Mouse (Mus musculus) spleen, embryonic (tissue): ENCODE data around the gene Il6ra.

Source experiments
- CTCF ChIA-PET: fragments of 350-600 bp; sonication (Branson Sonifier 250); formaldehyde crosslinking; loops from one replicate; lab custom pipeline; 2022; lab: Charles Lee

Gene Il6ra

DNA sequence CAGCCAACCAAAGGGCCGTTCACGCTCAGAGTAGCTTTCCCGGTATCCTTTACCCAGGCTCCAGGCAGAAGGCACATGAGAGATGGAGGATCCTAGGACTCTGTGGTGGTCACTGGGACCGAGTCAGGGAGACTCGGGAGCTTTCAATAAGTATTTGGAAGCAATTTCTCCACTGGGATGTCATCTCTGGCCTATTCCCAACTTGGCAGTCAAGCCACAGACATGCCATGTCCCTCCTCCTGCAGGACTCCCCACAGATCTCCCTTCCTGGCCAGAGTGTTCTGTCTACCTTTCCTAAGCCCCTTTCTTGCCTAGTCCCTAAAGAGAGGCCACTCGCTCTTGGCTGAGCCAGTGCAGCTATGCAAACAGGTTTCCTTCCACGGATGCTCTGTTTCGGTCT lies 35.9 kb downstream of the Il6ra start:
- CTCF ChIA-PET: no interaction called here

DNA sequence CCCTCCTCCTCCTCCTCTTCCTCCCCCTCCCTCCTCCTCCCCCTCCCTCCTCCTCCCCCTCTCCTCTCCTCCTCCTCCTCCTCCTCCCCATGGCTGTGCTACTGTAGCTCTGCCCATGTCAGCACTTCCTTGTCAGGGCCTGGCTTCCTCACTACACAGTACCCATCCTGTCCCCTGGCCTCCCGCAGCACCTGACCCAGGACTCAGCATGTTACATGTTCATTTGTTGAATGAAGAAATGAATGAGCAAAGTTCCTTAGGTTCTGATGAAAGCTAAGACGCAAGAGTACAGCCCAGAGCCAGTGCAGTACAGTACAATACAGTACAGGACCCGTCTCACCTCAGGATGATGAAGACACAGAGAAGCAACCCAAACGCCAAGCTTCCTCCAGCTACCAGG lies 36.5 kb downstream of the Il6ra start:
- CTCF ChIA-PET: no interaction called here

DNA sequence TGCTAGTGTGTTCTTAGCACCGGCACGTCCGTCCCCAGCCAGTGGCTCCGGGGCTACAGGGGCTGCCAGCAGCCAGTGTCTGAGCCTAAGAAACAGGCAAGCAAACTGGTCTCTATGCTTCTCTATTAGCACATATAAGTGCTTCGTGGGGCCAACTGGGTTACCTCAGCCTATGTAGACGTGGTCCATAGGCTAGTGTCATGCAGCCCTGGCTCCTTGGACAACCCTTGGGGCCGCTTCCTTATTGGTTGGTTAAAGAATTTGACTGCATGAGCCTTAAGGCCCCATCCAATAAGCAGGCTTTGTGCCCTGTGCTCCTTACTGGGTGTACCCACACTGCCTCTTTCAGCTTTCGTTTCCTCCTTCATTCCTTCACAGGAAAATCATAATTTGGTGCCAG lies 37.2 kb downstream of the Il6ra start:
- CTCF ChIA-PET: no interaction called here

DNA sequence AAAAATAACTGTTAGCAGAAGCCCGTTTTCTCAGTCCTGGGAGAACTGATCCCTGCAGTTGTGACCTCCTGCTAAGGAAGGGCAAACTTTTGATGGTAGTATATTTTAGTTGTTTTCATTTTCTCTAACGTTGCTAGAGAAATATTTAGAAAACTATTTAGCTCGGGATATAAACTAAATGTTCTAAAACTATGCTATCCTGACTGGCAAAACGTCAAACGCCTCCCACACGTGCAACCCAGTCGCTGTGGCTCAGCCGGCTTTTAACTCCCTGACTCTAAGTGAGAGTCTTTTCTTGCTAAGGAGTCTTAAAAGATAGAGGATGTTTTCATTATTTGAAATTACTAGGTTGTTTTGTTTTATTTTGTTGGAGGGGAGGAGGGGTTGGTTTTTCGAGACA lies 38.0 kb downstream of the Il6ra start:
- CTCF ChIA-PET: no interaction called here

DNA sequence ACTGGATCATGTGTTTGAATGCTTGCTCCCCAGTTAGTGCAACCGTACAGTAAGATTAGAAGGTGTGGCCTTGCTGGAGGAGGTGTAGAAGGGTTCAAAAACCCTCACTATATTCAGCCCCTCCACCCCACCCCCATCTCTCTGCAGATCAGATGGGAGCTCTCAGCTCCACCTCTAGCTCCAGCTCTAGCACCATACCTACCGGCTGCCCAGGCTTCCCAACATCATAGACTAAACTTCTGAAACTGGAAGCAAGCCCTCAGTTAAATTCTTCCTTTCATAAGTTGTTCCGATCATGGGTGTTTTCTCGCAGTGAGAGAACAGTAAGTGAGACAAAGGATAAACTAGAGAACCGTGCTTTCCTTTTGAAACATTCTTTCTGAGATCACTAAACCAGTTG lies 38.9 kb downstream of the Il6ra start:
- CTCF ChIA-PET: no interaction called here

DNA sequence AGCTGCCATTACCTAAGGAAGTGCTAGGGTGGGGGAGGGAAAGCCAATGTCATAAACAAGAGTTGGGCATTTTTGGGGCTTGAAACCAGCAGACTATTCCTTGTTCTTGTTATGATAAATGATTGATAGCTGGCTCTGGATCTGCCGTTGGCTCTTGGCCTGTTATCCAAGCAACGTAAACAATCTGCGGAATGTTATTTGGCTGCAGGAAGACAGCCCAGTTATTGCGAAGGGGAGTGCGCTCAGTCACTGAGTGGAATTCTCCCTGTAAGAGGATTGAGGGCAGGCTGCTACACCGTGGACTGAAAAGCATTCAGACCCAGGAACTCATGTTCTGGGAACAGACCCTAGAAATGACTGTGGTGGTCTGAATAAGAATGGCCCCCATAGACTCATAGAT lies 40.3 kb downstream of the Il6ra start:
- CTCF ChIA-PET: no interaction called here

DNA sequence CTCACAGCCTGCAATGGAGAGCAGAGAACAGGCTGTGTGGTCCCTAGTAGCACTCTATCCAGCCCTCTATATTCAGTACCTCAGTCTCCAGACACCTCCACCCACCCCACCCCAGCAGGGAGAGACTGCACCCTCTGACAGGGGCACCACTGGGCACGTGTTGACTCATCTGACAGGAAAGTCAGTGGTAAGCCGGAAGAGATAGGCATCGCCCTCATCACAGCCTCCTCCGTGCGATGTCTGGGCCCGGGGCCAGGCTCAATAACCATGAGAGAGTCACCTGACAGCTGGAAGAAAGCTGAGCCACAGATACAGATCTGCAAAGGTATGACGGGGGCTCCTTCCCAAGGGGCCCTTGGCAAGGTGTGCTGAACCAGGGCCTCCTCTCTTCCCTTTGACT lies 40.8 kb downstream of the Il6ra start:
- CTCF ChIA-PET: interaction anchor here (0.5 to 0.6 kb wide), 3 partner anchors 20 to 69 kb away, joined by 3 to 4 read pairs (median 3); no protein-coding TSS in a partner anchor

DNA sequence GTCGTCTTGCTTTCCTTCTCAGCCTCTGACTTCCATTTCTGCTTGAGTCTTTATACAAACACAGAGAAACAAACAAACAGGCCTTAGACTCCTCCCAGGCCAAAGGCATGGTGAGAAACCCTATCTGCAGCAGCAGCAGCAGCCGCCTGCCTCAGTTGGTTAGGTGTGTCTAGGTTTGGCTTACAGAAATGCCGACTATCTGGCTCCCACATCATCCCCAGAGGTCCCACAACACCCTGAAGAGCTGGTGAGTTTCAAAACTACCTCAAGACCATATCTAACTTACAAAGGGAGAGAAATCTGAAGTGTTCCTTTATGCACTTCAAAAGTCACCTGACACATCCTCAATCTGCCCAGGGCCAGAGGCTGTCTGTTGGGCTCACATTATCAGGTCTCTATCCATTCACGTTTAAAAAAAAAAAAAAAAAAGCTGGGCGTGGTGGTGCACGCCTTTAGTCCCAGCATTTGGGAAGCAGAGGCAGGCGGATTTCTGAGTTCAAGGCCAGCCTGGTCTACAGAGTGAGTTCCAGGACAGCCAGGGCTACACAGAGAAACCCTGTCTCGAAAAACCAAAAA lies 41.6 kb downstream of the Il6ra start:
- CTCF ChIA-PET: interaction anchor here (0.5 to 0.6 kb wide), 3 partner anchors 21 to 68 kb away, joined by 3 to 4 read pairs (median 3); no protein-coding TSS in a partner anchor

DNA sequence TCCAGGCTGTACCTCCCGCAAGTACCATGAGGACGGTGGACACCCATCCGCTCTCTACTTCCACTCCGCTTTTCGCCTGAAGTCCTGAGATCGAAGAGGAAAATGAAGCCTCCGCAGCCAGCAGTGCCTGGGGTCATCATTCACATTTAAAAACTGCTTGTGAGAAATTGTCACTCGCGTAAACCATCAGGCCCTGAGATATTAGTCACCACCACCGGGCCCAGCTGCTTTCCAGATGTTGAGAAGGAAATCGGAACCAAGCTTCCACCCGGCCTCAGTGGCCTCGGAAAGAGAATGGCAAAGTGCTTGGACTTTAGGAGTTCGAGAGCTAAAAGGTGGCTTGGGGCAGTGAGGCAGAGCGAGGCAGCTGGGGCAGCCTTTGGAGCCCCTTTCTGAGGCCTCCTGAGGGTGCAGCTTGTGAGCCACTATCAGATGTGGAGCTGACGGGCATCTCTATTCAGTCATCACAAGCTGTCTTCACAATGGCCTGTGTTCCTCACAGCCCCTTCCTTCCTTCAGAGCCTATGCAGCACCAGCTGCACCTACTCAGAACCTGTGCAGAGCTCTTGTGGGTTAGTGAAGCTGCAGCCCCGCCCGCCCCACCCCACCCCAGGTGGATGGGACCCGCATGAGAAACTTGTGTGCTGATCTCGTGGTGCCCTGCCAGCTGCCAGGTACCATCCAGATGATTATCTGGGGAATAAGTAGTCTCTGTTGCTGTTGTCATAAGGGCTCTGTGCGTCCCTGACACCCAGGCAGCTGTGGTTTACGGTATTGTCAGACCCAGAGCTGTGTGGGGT lies 42.3 kb downstream of the Il6ra start:
- CTCF ChIA-PET: no interaction called here

DNA sequence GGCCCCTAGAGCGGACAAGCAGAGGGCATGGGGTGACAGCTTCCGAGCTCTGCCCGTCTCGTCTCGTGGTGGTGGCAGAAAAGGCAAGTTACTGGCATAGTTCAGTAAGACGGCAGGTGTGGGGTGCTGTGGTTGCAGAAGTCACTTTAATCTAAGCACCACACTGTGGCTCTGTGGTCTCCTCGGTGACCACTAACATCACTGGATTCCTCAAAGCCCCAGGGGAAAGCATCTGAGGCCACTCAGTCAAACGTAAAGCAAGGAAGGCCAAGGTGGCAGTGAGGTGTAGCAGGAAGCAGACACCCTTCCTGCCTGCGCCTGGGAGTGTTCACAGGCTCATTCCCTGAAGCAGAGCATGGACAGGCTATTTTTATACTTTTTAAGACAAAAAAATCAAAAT lies 43.4 kb downstream of the Il6ra start:
- CTCF ChIA-PET: interaction anchor here (0.7 to 1.1 kb wide), 2 partner anchors 13 to 121 kb away, joined by 3 to 9 read pairs; no protein-coding TSS in a partner anchor

DNA sequence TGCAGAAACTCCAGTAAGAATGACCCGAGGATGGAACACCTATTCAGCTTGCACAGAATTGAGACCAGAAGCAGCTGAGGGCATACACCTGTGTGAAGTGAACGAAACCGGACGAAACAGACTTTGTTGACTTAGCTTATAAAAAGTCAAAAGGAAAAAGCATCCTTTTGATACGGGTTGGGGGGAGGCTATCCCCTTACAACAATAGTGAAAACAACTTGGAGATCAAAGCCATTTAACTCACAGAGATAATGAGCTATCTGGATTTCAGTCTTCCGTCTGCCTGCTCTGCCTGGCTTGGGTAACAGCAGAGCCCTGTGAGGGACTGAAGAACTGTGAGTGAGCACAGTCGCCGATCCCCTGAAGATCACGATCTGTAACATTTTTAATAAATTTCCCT lies 44.0 kb downstream of the Il6ra start:
- CTCF ChIA-PET: interaction anchor here (0.7 to 1.1 kb wide), 2 partner anchors 12 to 121 kb away, joined by 3 to 9 read pairs; no protein-coding TSS in a partner anchor

DNA sequence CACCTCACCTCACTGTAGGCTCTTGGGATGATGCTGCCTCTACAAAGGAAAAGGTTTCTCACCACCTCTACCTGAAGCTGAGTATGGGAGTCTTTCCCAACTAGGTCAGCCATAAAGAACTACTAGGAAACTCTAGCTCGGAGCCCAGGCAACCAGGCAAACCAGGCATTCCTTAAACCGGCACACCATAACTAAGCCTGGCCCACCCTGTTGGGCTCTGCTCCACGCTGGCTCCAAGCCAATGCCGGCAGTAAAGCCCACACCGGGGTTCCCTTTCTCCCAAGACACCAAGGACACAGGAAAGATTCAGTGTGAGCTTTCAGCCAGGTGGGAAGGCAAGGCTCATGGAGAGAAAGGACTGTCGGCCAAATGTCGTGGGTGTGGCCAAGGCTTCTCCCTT lies 44.6 kb downstream of the Il6ra start:
- CTCF ChIA-PET: interaction anchor here (0.7 to 1.1 kb wide), 2 partner anchors 12 to 27 kb away, joined by 3 to 5 read pairs; no protein-coding TSS in a partner anchor

DNA sequence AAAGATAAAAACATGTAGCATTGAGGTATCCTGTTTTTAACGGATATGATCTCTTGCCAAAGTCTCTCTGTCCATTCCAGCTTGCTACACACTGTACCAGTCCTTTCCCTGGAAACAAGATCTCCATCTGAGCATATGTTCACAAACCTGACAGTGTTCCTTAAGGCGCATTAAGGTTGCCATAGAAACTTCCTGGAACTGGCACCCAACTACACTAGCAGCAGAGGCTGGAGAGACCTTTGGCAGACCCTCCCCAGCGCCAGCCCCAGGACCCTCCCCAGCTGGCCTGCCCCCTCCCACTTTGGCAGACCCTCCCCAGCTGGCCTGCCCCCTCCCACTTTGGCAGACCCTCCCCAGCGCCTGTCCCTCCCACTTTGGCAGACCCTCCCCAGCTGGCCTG lies 45.3 kb downstream of the Il6ra start:
- CTCF ChIA-PET: interaction anchor here (0.7 kb wide), 1 partner anchor 26 kb away, joined by 5 read pairs; no protein-coding TSS in a partner anchor

DNA sequence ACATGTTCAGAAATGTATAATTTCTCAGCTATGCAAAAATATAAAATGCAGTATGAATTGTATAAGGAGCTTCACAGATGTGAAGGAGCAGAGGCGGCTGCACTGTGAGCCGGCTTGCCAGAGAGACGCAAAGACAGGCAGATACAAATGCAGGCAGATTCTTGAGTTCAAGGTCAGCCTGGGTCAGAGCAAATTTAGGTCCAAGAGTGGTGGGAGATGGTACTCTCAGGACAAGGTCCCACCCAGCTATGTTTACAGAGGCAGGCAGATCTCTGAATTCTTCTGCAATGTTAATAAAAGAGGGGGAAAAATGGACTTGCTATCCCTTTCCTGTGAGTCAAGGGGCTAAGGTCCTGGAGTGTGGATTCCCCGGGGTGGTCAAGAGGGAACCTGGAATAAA lies 47.2 kb downstream of the Il6ra start:
- CTCF ChIA-PET: interaction anchor here (1.1 kb wide), 1 partner anchor 78 kb away, joined by 10 read pairs; no protein-coding TSS in a partner anchor

DNA sequence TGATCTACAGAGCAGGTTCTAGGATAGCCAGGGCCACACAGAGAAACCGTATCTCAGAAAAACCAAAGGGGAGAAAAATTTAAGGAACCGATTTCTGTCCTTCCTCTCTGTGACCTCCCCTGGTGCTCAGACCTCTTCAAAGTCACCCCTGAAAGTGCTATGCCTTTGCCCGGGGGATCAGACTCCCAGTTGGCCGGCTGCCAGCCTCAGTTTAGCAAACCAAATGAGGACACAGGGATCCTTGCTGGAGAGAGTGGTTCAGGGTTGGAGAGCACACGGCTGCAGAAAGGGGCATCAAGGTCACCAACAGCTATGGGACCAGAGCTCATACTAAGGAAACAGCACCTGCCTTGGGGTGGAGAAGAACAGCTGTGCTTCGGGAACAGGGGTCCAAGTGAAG lies 48.0 kb downstream of the Il6ra start:
- CTCF ChIA-PET: no interaction called here

DNA sequence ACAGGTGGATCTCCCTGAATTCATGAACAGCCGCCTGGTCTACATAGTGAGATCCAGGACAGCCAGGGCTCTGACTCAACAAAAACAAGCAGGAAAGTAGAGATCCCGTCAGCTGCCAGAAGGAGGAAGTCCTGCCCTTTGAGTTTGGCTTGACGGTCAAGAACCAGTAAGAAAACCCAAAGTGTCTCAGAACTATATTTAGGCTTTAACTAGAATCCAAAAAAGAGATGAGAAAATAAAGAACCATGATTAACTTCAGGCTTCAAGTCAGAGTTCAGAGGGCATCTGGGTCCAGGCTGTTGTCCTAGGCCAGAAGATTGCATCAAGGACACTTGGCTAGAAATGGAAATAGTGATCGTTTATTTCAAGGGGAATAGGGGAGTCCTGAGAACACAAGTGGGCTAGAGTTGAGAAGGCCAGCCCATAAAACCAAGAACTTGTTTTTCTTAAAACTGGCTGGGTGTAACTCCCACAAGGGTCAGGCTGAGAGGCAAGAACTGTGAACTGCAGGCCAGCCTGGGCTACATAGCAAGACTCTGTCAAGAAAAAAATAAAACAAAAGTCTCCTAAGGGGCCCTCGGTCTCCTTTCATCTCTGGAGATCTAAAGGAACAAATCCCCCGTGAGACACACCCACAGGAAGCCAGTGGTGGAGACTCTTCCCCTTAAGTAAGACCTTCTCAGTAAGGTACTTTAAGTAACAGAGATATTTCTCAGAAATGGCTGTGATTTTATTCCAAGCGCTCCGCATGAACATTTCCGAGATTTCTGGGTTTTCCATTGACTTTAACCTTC lies 49.1 kb downstream of the Il6ra start:
- CTCF ChIA-PET: interaction anchor here (0.7 kb wide), 1 partner anchor 147 kb away, joined by 3 read pairs; no protein-coding TSS in a partner anchor

DNA sequence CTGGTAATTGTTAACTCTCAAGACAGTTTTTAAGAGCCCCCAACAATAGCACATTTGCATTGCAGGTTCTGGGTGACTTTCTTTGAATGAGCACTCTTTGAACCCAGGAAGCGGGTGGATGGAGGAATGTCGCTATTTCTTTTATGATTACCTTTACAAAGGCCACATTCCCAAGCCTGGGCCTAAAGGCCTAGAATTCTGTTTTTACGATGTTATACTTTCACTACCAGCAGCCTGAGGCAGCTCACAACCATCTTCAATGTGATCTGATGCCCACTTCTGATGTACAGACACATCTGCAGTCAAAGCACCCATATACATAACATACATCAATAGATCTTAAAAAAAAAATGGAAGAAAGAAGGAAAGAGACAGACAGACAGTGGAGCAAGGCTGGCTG lies 49.7 kb downstream of the Il6ra start:
- CTCF ChIA-PET: interaction anchor here (0.7 kb wide), 1 partner anchor 146 kb away, joined by 3 read pairs; no protein-coding TSS in a partner anchor

DNA sequence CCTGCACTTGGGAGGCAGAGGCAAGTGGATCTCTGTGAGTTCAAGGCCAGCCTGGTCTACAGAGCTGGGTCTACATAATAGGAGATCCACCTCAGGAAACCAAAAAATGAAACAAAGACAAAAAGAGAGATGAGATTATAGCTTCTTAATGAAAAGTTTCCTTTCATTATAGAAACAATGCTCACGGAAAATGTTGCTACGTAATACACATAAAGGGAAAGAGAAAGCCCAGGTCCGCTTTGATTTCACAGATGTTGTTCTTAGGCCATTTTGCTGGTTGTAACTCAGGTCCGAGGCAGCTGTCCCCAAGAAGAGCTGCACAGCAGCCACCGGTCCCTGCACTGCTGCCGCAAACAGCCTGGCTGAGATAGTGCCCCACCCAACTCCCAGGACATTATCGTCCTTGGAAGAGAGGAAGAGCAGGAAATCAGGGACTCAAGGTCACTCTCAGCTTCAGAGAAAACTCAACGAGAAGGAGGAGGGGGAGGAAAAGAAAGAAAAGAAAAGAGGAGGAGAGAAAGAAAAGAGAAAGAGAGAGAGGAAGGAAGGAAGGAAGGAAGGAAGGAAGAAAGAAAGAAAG lies 50.7 kb downstream of the Il6ra start:
- CTCF ChIA-PET: no interaction called here

DNA sequence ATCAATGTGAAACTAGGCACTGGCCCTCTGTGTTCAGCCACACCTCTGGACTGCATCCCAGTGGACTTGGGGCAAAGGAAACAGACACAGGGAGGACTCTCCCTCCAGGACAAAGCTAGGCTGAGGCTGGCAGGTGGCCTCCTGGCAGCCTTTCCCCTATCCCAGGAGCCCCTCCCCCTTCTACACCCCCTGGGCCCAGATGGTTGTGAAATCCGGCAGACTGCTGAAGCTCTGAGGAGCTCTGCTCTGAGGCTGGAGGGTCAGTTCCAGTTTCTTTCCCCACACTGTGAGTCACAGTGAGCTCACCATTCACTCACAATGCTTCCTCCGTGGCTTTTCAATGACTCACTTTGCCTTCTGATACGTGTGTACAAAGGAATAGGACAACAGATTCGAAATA lies 51.9 kb downstream of the Il6ra start:
- CTCF ChIA-PET: interaction anchor here (0.7 kb wide), 1 partner anchor 11 kb away, joined by 3 read pairs; no protein-coding TSS in a partner anchor

DNA sequence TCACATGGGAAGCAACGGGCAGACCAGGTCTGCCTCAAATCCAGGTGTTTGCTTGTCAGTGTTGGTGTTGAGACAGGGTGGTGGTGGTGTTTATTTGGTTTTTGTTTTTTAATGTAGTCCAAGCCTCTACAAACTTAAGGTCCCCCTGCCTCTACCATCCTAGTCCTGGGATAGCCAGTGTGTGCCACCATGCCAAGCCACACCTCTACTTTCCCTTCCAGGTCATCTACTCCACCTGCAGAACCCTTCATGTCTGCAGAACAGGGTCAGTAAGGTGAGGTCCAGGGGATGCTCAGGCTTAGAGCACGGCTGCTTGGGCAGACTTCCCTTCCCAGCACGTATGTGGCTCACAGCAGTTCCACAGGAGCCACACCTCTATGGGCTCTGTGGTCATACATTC lies 52.7 kb downstream of the Il6ra start:
- CTCF ChIA-PET: interaction anchor here (0.7 kb wide), 1 partner anchor 11 kb away, joined by 3 read pairs; no protein-coding TSS in a partner anchor

DNA sequence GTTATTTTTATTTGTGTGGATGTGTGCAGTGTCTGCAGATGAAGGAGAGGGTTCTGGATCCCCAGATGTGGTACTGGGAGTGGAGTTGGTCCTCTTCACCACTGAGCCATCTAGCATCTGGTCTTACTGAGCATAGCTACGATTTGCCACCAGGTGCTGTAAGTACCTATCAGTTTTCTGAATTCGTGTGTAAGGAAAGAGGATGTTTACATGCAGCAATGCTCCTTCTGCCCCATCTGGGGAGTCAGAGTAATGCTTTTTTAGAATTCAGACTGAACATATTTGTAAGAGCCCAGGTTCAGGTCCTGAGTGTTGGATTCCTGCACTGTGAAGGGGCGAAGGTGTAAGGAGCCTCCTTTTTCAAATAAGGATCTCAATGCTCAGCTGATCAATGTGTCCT lies 53.1 kb downstream of the Il6ra start:
- CTCF ChIA-PET: no interaction called here
